Mouse (Mus musculus): ENCODE data around the gene Miox. TPM values are rescaled to one million over a fixed set of nuclear protein-coding genes. Genes with fewer than 3 reads are reported as not detected.
A peak's percentile ranks its signal among the peaks of the same experiment; 100 is the strongest.

Gene Miox
- polyA plus RNA-seq (2016; fragmentation: Nextera tagmentation; extraction: Ambion mirVana), result not detected in 2 replicates

DNA sequence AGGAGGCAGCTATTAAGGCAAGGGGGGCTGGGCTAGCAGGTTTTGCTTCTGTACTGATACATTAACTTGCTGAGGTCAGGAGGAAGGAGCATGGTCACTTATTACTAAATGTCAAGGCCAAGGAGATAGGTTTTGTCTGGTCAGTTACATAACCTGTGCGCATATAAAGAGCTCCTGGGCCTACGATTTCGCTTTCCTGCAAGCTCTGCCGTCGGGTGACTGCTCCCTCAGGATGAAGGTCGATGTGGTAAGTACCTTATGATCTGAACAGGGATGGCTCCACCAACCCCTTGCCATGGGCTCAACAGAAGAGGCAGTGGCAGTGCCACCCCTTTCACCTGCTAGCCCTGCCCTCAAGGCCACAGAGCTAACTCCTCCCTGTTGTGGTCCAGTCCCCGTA is at the start of gene Miox:
Gene Miox, plus strand, starts transcription at position 128 of the 400 bp plus-strand sequence.
- no peak within 1 kb of the TSS for H3K4me3 ChIP-seq (replicated peaks)
- no peak within 1 kb of the TSS for H3K27ac ChIP-seq
- H3K27me3 ChIP-seq, result no peaks in the 10 kb centered on the region
- WGBS, result 86% methylated on average over 7 of the region's 7 CpGs
- H3K4me2 ChIP-seq, result no peak within 1 kb of the TSS
- no peaks in the 10 kb centered on the region for H3K36me3 ChIP-seq
- no peak for ATAC-seq (ENCODE audit: insufficient number of reproducible peaks, insufficient read depth, low FRiP score, low TSS enrichment, low read depth)
- H3K9ac ChIP-seq (replicated peaks), result no peak within 1 kb of the TSS
- no peaks in the 10 kb centered on the region for H3K9me3 ChIP-seq
- no peaks in the 10 kb centered on the region for H3K4me1 ChIP-seq (replicated peaks)

DNA sequence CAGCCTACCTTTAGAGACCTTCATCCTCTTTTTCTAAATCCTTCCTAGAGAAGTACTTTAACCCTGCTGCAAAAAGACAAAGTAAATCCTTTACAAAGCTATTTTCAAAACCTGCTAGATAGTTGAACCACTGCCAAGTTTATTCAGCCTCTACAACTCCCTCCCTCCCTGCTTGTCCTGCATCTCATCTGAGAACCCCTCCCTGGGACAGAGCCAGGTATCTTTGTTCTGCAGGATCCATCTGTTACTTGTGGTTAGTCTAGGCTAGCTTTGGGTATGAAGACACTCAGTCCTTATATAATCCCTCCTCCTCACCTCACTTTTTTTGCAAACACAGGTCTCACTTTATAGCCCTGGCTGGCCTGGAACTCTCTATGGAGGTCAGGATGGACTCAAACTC is 49.2 kb upstream of the Miox start:
- H3K9ac ChIP-seq (replicated peaks), result no peak overlapping the region
- H3K4me2 ChIP-seq, result no peak overlapping the region
- no peak for ATAC-seq (ENCODE audit: insufficient number of reproducible peaks, insufficient read depth, low FRiP score, low TSS enrichment, low read depth)
- no peak overlapping the region for H3K4me3 ChIP-seq (replicated peaks)
- H3K27ac ChIP-seq, result no peak overlapping the region
- H3K9me3 ChIP-seq, result no peaks in the 10 kb centered on the region
- H3K4me1 ChIP-seq (replicated peaks), result no peaks in the 10 kb centered on the region
- peaks cover 94% of the 10 kb centered on the region for H3K36me3 ChIP-seq
- H3K27me3 ChIP-seq, result no peaks in the 10 kb centered on the region

GRCm38 (mm10) chr15:89285478-89285877 is 48.7 kb upstream of the Miox start:
- 93% methylated on average over 5 of the region's 5 CpGs for WGBS
- Histone ChIP-seq H3K27me3 (no peaks in the 10 kb centered on the region), H3K9ac (replicated peaks) (no peak overlapping the region), H3K4me2 (no peak overlapping the region), H3K27ac (no peak overlapping the region), H3K4me3 (replicated peaks) (no peak overlapping the region), H3K9me3 (no peaks in the 10 kb centered on the region), H3K4me1 (replicated peaks) (no peaks in the 10 kb centered on the region), H3K36me3 (peaks cover 94% of the 10 kb centered on the region)
- no peak for ATAC-seq (ENCODE audit: insufficient number of reproducible peaks, insufficient read depth, low FRiP score, low TSS enrichment, low read depth)

DNA sequence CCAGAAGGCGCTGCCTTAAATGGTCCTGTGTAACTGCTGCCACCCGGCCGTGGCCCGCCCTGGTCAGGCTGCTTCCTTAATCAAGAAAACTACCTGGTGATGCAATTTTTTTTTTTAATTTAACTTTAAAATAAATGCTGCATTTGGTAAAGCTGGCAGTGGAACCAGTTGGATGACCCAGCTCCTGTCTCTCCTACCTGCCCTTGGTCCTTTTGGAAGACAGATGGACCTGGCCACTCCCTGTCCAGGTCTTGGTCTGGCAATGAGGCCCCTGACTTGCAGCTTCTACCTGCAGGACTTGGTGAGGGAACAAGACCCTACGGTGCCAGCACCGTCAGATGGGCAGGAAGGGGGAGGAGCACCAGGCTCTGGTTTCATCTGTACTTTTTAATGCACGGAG is 48.1 kb upstream of the Miox start:
- Histone ChIP-seq H3K9me3 (no peaks in the 10 kb centered on the region), H3K27ac (no peak overlapping the region), H3K4me1 (replicated peaks) (no peaks in the 10 kb centered on the region), H3K36me3 (peaks cover 94% of the 10 kb centered on the region), H3K4me2 (no peak overlapping the region), H3K27me3 (no peaks in the 10 kb centered on the region), H3K4me3 (replicated peaks) (no peak overlapping the region), H3K9ac (replicated peaks) (no peak overlapping the region)
- 81% methylated on average over 7 of the region's 7 CpGs for WGBS
- ATAC-seq (ENCODE audit: insufficient number of reproducible peaks, insufficient read depth, low FRiP score, low TSS enrichment, low read depth), result no peak

- H3K36me3 ChIP-seq, result peaks cover 94% of the 10 kb centered on the region
- no peak overlapping the region for H3K9ac ChIP-seq (replicated peaks)
- no peaks in the 10 kb centered on the region for H3K27me3 ChIP-seq
- no peak overlapping the region for H3K27ac ChIP-seq
- 93% methylated on average over 5 of the region's 5 CpGs for WGBS
- no peaks in the 10 kb centered on the region for H3K4me1 ChIP-seq (replicated peaks)
- no peaks in the 10 kb centered on the region for H3K9me3 ChIP-seq
- no peak overlapping the region for H3K4me3 ChIP-seq (replicated peaks)
- ATAC-seq (ENCODE audit: insufficient number of reproducible peaks, insufficient read depth, low FRiP score, low TSS enrichment, low read depth), result no peak
- H3K4me2 ChIP-seq, result no peak overlapping the region
Measured at GRCm38 (mm10) chr15:89286582-89286981, 47.6 kb upstream of the Miox start.

DNA sequence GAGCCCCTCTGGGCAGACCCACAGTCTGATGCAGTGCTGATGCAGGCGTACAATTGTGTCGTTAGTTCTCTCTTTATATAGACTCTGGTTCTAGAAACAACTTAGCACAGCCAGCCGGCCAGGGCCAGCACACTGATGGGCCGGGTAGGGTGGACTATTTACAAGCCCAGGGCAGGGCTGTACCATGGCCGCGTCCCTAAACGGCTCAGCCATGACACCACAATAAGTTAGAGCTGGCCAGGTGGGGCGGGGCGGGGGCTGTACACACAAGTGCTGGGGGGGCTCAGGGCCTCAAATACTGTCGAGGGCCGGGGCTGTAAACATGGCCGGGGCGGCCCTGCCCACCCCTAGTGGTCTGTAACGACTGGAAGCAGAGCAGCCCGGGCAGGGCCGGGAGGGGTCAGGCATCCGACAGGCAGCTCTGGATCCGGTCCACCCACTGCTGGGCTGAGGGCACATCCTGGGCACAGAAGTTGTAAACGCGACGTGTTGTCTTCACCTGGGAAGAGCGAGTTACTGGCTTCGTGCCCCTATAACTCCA is 45.9 kb upstream of the Miox start:
- Histone ChIP-seq H3K4me3 (replicated peaks) (no peak overlapping the region), H3K4me2 (no peak overlapping the region), H3K36me3 (peaks cover 94% of the 10 kb centered on the region), H3K27me3 (no peaks in the 10 kb centered on the region), H3K27ac (no peak overlapping the region), H3K9ac (replicated peaks) (no peak overlapping the region), H3K9me3 (no peaks in the 10 kb centered on the region), H3K4me1 (replicated peaks) (no peaks in the 10 kb centered on the region)
- 87% methylated on average over 23 of the region's 23 CpGs for WGBS
- peak; percentile 53; the same call in 1 of the 2 replicates for ATAC-seq (ENCODE audit: insufficient number of reproducible peaks, insufficient read depth, low FRiP score, low TSS enrichment, low read depth)

DNA sequence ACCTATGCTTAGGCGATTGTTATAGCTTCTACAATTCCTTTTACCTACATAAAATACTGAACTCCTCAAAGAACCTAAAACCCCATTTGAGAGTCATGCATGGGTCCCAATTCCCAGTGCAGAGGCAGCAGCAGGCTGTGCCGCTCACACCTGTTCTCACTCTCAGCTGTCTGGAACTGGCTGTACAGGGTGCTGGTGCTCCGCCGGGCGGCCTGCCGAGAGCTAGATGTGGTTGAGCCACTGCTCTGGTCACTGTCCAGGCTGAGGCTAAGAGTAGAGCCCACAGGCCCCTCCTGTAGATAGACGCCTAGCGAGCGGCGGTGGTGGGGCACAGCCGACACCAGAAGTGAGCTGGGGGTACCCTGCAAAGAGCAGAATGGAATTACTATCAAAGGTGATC is 44.7 kb upstream of the Miox start:
- no peaks in the 10 kb centered on the region for H3K27me3 ChIP-seq
- no peak overlapping the region for H3K27ac ChIP-seq
- no peak overlapping the region for H3K9ac ChIP-seq (replicated peaks)
- 93% methylated on average over 11 of the region's 11 CpGs for WGBS
- H3K9me3 ChIP-seq, result no peaks in the 10 kb centered on the region
- no peak overlapping the region for H3K4me2 ChIP-seq
- no peaks in the 10 kb centered on the region for H3K4me1 ChIP-seq (replicated peaks)
- no peak overlapping the region for H3K4me3 ChIP-seq (replicated peaks)
- H3K36me3 ChIP-seq, result peaks cover 94% of the 10 kb centered on the region
- no peak for ATAC-seq (ENCODE audit: insufficient number of reproducible peaks, insufficient read depth, low FRiP score, low TSS enrichment, low read depth)

DNA sequence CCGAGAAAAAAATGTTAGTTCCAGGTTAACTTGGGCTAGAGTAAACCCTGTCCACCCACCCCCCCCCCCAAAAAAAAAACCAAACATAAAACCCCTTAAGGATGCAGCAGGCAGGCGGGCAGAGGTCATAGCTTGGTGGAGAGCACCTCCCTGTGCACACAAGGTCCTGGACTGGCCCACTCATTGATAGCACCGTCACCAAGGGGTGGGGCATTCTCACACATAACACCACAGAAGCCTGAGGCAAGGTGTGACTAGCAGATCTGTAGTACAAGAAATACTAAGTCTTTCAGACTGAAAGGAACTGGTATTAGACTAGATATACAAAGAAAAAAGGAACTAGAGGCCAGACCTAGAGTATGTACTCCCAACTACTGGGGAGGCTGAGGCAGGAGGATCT is 42.7 kb upstream of the Miox start:
- Histone ChIP-seq H3K9ac (replicated peaks) (no peak overlapping the region), H3K36me3 (peaks cover 97% of the 10 kb centered on the region), H3K4me1 (replicated peaks) (no peaks in the 10 kb centered on the region), H3K9me3 (no peaks in the 10 kb centered on the region), H3K4me3 (replicated peaks) (no peak overlapping the region), H3K27me3 (no peaks in the 10 kb centered on the region), H3K27ac (no peak overlapping the region), H3K4me2 (no peak overlapping the region)
- 86% methylated on average over 3 of the region's 3 CpGs for WGBS
- ATAC-seq (ENCODE audit: insufficient number of reproducible peaks, insufficient read depth, low FRiP score, low TSS enrichment, low read depth), result no peak

DNA sequence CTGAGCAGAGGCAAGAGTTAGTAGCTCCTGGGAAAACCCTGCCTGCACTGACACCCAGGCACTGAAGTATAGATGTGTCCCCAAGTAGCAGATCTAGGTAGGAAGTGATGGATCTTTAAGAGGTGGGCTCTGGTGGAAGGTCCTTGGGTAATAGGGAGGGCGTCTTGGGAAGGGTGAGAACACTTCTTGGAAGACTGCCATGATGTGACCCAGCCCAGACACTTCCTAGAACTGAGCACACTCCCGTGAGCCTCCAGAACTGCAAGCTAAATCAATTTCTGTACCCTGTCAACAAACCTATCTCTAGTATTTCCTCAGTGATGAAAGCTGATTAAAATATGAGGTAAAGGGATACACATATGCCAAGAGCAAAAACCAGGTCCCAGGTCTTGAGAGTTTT is 41.4 kb upstream of the Miox start:
- no peak for ATAC-seq (ENCODE audit: insufficient number of reproducible peaks, insufficient read depth, low FRiP score, low TSS enrichment, low read depth)
- no peaks in the 10 kb centered on the region for H3K4me1 ChIP-seq (replicated peaks)
- no peak overlapping the region for H3K27ac ChIP-seq
- WGBS, result 93% methylated on average over 2 of the region's 2 CpGs
- no peak overlapping the region for H3K4me3 ChIP-seq (replicated peaks)
- no peaks in the 10 kb centered on the region for H3K9me3 ChIP-seq
- H3K27me3 ChIP-seq, result no peaks in the 10 kb centered on the region
- peaks cover 99% of the 10 kb centered on the region for H3K36me3 ChIP-seq
- H3K4me2 ChIP-seq, result no peak overlapping the region
- no peak overlapping the region for H3K9ac ChIP-seq (replicated peaks)

GRCm38 (mm10) chr15:89293778-89294177 is 40.4 kb upstream of the Miox start:
- no peak for ATAC-seq (ENCODE audit: insufficient number of reproducible peaks, insufficient read depth, low FRiP score, low TSS enrichment, low read depth)
- Histone ChIP-seq H3K9me3 (no peaks in the 10 kb centered on the region), H3K4me2 (no peak overlapping the region), H3K9ac (replicated peaks) (no peak overlapping the region), H3K4me3 (replicated peaks) (no peak overlapping the region), H3K27ac (no peak overlapping the region), H3K27me3 (no peaks in the 10 kb centered on the region), H3K4me1 (replicated peaks) (no peaks in the 10 kb centered on the region), H3K36me3 (peaks cover 97% of the 10 kb centered on the region)
- 91% methylated on average over 10 of the region's 10 CpGs for WGBS

- peaks cover 95% of the 10 kb centered on the region for H3K36me3 ChIP-seq
- WGBS, result 86% methylated on average over 8 of the region's 8 CpGs
Measured at GRCm38 (mm10) chr15:89295580-89296165, 38.5 kb upstream of the Miox start.

DNA sequence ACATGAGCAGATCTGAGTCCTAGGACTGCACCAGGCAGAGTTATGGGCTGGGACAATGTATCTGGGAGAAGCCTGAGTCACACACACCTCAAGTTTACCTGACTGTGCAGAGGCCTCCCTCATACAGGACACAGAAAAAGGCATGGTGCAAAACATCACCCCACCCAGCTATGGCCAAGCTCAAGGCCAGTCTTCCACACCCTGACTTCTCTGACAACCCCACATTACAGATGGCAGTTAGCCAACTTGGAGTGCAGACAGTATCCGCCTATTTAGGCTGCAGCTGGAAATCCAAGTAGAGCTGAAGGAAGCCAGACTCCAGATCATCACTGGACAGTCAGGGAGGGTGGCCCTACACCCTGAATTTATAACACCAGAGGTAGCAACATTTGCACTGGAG is 37.7 kb upstream of the Miox start:
- no peak for ATAC-seq (ENCODE audit: insufficient number of reproducible peaks, insufficient read depth, low FRiP score, low TSS enrichment, low read depth)
- no peak overlapping the region for H3K9ac ChIP-seq (replicated peaks)
- 94% methylated on average over 1 of the region's 1 CpGs for WGBS
- H3K36me3 ChIP-seq, result peaks cover 95% of the 10 kb centered on the region
- H3K4me2 ChIP-seq, result no peak overlapping the region
- no peaks in the 10 kb centered on the region for H3K27me3 ChIP-seq
- no peak overlapping the region for H3K27ac ChIP-seq
- H3K9me3 ChIP-seq, result no peaks in the 10 kb centered on the region
- no peak overlapping the region for H3K4me3 ChIP-seq (replicated peaks)
- no peaks in the 10 kb centered on the region for H3K4me1 ChIP-seq (replicated peaks)

More at GRCm38 (mm10) chr15:89295580-89296165, 38.5 kb upstream of the Miox start:
- H3K4me1 ChIP-seq (replicated peaks), result no peaks in the 10 kb centered on the region
- H3K9ac ChIP-seq (replicated peaks), result no peak overlapping the region
- no peaks in the 10 kb centered on the region for H3K9me3 ChIP-seq
- no peaks in the 10 kb centered on the region for H3K27me3 ChIP-seq
- H3K4me2 ChIP-seq, result no peak overlapping the region
- no peak for ATAC-seq (ENCODE audit: insufficient number of reproducible peaks, insufficient read depth, low FRiP score, low TSS enrichment, low read depth)
- no peak overlapping the region for H3K4me3 ChIP-seq (replicated peaks)
- H3K27ac ChIP-seq, result no peak overlapping the region

All from limb, embryonic 12.5 days (tissue).